Mouse (Mus musculus) limb, embryonic 14.5 days (tissue): ENCODE measurements around the gene Mrpl51. TPM values are rescaled to one million over a fixed set of nuclear protein-coding genes. Genes with fewer than 3 reads are reported as not detected.

ENCODE experiments used
- ATAC-seq: fragments of 200-750 bp; cut with Nextera tagmentation; 2 replicates; pipeline ENCODE4 v1.8.0; 2017; ENCODE audit warnings: low read depth, moderate number of reproducible peaks, moderate TSS enrichment; ENCODE audit not compliant: low FRiP score
- DNase-seq: peaks from one replicate; pipeline ENCODE4 v3.0.0-alpha.2; 2015; ENCODE audit warnings: low spot score
- H3K27ac ChIP-seq: fragments of 300-500 bp; sonication (generic); replicated peaks from 2 replicates; pipeline ENCODE4 v1.5.1; 2014; ENCODE audit warnings: low read depth, mild to moderate bottlenecking, low read length, moderate library complexity, mixed read lengths
- H3K27me3 ChIP-seq: fragments of 300-500 bp; sonication (generic); 2 replicates; pipeline ENCODE4 v1.6.1; 2014; ENCODE audit warnings: low read length, mixed read lengths; ENCODE audit not compliant: control insufficient read depth, insufficient read depth
- H3K36me3 ChIP-seq: fragments of 300-500 bp; sonication (generic); 2 replicates; pipeline ENCODE4 v1.6.1; 2014; ENCODE audit warnings: mild to moderate bottlenecking, low read length, moderate library complexity, mixed read lengths; ENCODE audit not compliant: control insufficient read depth, insufficient read depth
- H3K4me1 ChIP-seq: fragments of 300-500 bp; sonication (generic); 2 replicates; pipeline ENCODE4 v1.6.1; 2014; ENCODE audit warnings: antibody characterized with exemption, low read length, mixed read lengths; ENCODE audit not compliant: control insufficient read depth, insufficient read depth
- H3K4me2 ChIP-seq: fragments of 300-500 bp; sonication (generic); replicated peaks from 2 replicates; pipeline ENCODE4 v1.6.1; 2014; ENCODE audit warnings: low read depth, mild to moderate bottlenecking, low read length, moderate library complexity; ENCODE audit not compliant: severe bottlenecking
- H3K4me3 ChIP-seq: fragments of 300-500 bp; sonication (generic); replicated peaks from 2 replicates; pipeline ENCODE4 v1.5.1; 2014; ENCODE audit warnings: low read length
- H3K9ac ChIP-seq: fragments of 300-500 bp; sonication (generic); 2 replicates; pipeline ENCODE4 v1.6.1; 2014; ENCODE audit warnings: mild to moderate bottlenecking, low read depth, low read length, moderate library complexity; ENCODE audit not compliant: severe bottlenecking
- H3K9me3 ChIP-seq: fragments of 300-500 bp; sonication (generic); 2 replicates; pipeline ENCODE4 v1.6.1; 2016; ENCODE audit warnings: low read length; ENCODE audit not compliant: control insufficient read depth
- POLR2A ChIP-seq: fragments of 200-500 bp; IDR thresholded peaks from 2 replicates; pipeline ENCODE4 v1.8.0; 2012; ENCODE audit warnings: inconsistent platforms, mild to moderate bottlenecking, moderate library complexity, borderline replicate concordance; ENCODE audit not compliant: insufficient read depth, insufficient read length; ENCODE audit errors: extremely low read depth
- WGBS: fragments of 180-500 bp; shearing (Covaris S2); extraction: QIAGEN DNeasy Blood & Tissue Kit; methylation state at CpG from one replicate; pipeline ENCODE4 v1.1.7; 2014; 5-methylcytosine and 5-hydroxymethylcytosine counted together
- polyA plus RNA-seq, 2 experiments: library from polyadenylated mRNA; depleted of rRNA in 1 of 2; stranded (reverse) in 1 of 2; unstranded in 1 of 2; fragments of >200 nt; fragmentation: Nextera tagmentation in 1 of 2; extraction: Ambion mirVana in 1 of 2; gene quantifications; 2 replicates each; pipeline versions ENCODE4 v1.2.1 to v1.2.3; 2012 to 2014

Gene Mrpl51
- polyA plus RNA-seq, 2 experiments = 75.0 to 189 TPM

DNA sequence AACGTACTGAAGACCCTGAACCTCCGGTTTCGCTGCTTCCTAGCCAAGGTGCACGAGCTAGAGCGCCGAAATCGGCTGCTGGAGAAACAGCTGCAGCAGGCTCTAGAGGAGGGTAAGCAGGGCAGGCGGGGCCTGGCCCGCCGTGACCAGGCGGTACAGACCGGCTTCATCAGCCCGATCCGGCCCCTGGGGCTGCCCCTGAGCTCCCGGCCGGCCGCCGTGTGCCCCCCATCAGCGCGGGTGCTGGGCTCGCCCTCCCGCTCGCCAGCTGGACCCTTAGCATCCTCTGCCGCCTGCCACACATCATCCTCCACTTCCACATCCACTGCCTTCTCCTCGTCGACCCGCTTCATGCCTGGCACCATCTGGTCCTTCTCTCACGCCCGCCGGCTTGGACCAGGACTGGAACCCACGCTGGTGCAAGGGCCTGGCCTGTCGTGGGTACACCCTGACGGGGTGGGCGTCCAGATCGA, 46.1 kb upstream of the Mrpl51 start:
- H3K27me3 ChIP-seq = no peaks in the 10 kb centered on the region
- H3K9me3 ChIP-seq = no peaks in the 10 kb centered on the region
- 3% methylated on average over 26 of the region's 35 CpGs for WGBS
- H3K27ac ChIP-seq = peak overlapping the region; percentile 89
- peaks cover 44% of the 10 kb centered on the region for H3K36me3 ChIP-seq
- H3K4me1 ChIP-seq = peaks cover 20% of the 10 kb centered on the region
- peak overlapping the region; percentile 87 for H3K9ac ChIP-seq
- peak overlapping the region; percentile 71 for H3K4me3 ChIP-seq
- H3K4me2 ChIP-seq = peak overlapping the region; percentile 90
- ATAC-seq = peak; percentile 47
- no peak for TF ChIP-seq POLR2A
- peak; percentile 36 for DNase-seq

DNA sequence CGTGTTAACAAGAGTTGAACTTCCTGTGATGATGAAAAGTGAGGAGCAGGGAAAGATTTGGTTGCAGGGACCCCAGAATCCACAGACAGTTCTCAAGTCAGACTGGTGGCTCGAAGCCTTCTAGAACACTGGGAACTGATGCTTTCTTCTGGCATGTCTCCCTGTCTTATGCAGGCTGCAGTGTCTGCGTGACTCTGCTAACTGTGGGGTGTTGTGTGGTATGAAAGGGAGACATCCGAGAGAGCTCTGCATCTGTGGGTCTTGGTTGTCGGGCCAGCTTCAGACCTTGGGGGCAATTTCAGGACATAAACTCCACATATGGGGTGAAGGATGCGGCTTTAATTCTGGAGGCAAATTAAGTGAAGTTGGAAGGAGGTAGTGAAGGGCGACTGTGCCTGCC, 45.5 kb upstream of the Mrpl51 start:
- Histone ChIP-seq H3K9ac (peak overlapping the region; percentile 87), H3K27ac (peak overlapping the region; percentile 89; the same call in 1 of the 2 replicates), H3K36me3 (peaks cover 42% of the 10 kb centered on the region), H3K27me3 (no peaks in the 10 kb centered on the region), H3K4me3 (peak overlapping the region; percentile 71), H3K4me2 (peak overlapping the region; percentile 90), H3K9me3 (no peaks in the 10 kb centered on the region), H3K4me1 (peaks cover 20% of the 10 kb centered on the region)
- 44% methylated on average over 7 of the region's 7 CpGs for WGBS
- ATAC-seq (no peak), DNase-seq (no peak)
- no peak for TF ChIP-seq POLR2A

DNA sequence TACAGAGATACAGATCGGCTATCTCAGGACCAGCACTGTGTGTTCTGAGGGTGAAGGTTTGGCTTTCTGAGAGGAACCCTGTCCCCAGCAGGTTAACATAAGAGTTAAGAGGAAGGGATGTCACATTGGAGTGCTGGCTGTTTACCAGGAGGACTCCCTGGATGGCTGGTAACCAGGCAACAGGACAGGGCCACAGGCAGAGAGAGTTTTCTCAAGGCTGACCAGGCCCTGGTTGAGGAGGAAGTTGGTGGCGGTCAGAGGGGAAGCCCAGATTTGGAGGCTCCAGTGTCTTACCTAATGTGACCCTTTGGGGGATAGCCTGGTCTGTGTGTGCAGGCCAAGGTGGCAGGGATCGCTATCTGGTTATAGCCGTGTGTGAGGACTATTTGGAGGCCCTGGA, 44.8 kb upstream of the Mrpl51 start:
- 69% methylated on average over 4 of the region's 4 CpGs for WGBS
- Histone ChIP-seq H3K4me3 (peak overlapping the region; percentile 71), H3K4me1 (peaks cover 20% of the 10 kb centered on the region), H3K9me3 (no peaks in the 10 kb centered on the region), H3K9ac (peak overlapping the region; percentile 87), H3K36me3 (peaks cover 41% of the 10 kb centered on the region), H3K4me2 (peak overlapping the region; percentile 90; the same call in 1 of the 2 replicates), H3K27ac (0 out of 2 replicates have a peak overlapping the region, but pooled peaks have one; percentile 19), H3K27me3 (no peaks in the 10 kb centered on the region)
- DNase-seq = no peak
- ATAC-seq = no peak
- no peak for TF ChIP-seq POLR2A

DNA sequence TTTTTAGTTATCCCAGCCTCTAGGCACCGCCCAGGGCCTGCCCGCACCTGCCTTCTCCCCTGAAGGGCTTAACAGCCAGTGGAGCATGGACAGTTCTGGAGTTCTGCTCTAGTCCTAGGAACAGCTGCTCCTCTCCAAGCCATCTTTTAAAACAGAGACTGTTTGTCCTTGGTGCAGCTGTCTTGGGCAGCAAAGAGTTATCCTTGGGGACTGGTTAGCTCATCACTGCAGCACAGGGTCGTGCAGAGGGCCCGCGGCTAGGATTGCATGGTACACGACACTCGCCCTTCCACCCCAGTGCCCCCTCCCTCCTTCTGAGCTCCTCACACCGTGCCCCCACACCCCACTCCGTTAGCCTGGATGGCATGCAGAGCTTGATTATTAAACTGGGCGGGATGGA, 44.3 kb upstream of the Mrpl51 start:
- peak overlapping the region; percentile 90; the same call in 1 of the 2 replicates for H3K4me2 ChIP-seq
- peak; percentile 27 for ATAC-seq

DNA sequence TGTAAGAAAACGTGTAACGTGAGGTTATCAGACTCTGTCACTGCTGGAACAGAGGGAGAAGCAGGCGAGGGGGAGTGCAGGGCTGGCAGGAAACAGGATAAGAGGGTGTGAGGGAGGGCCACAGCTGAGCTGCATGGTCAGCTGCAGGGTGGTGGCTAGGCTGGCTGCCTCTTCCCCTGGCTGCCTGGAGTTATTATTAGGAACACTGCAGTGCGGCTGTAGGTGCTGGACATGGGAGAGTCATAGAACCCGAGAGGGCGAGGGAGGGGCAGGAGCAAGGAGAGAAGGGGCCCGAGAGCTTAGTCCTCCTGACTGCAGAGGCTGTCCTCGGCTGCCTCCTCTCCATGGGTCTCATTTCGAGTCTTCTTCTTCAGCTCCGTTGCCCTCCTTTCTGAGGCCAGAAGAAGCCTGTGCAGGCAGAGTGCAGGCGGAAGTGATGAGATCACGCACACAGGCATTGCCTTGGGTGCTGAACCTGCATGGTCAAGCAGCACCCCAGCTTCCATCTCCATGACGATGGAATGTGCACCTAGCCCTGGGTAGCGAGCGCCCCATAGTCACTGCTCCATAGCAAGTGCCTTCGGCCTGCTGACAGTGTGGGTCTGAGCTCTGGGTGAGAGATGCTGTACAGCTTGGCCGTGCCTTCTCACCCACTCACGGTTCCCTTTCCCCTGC, 43.2 kb upstream of the Mrpl51 start:
- H3K4me1 ChIP-seq = peaks cover 20% of the 10 kb centered on the region
- H3K36me3 ChIP-seq = peaks cover 42% of the 10 kb centered on the region
- peak overlapping the region; percentile 67 for H3K27ac ChIP-seq
- ATAC-seq = no peak
- H3K4me2 ChIP-seq = 0 out of 2 replicates have a peak overlapping the region, but pooled peaks have one; percentile 5
- DNase-seq = peak; percentile 27
- H3K9ac ChIP-seq = peak overlapping the region; percentile 31; the same call in 1 of the 2 replicates
- WGBS = 70% methylated on average over 18 of the region's 18 CpGs
- H3K9me3 ChIP-seq = no peaks in the 10 kb centered on the region
- H3K4me3 ChIP-seq = no peak overlapping the region
- no peaks in the 10 kb centered on the region for H3K27me3 ChIP-seq
- TF ChIP-seq POLR2A = no peak

More for the DNA sequence above, 44.3 kb upstream of the Mrpl51 start:
- Histone ChIP-seq H3K9ac (peak overlapping the region; percentile 87), H3K27me3 (no peaks in the 10 kb centered on the region), H3K4me3 (no peak overlapping the region), H3K4me1 (peaks cover 20% of the 10 kb centered on the region), H3K9me3 (no peaks in the 10 kb centered on the region), H3K36me3 (peaks cover 39% of the 10 kb centered on the region), H3K27ac (0 out of 2 replicates have a peak overlapping the region, but pooled peaks have one; percentile 19)
- 61% methylated on average over 10 of the region's 10 CpGs for whole genome bisulfite sequencing
- peak; percentile 53 for DNase-seq
- no peak for TF ChIP-seq POLR2A
